Mouse (Mus musculus) heart, postnatal 25 days (tissue): ENCODE measurements around the gene Ddb1. TPM values are rescaled to one million over a fixed set of nuclear protein-coding genes. Genes with fewer than 3 reads are reported as not detected.
"Not testable (repeated sequence)": the region's sequence is repeated elsewhere in the genome, so short reads cannot be mapped to it uniquely, and the experiment has no call there.

Source experiments
- DNase-seq: peaks from one replicate; pipeline ENCODE4 v3.0.0; 2022; ENCODE audit warnings: low spot score
- intact Hi-C: fragments of 180-260 bp; cut with DNase I; formaldehyde crosslinking; loops from one replicate; pipeline ENCODE4 v1.15.1; 2025
- total RNA-seq, 2 experiments: library from RNA; stranded (reverse); gene quantifications; 2 replicates each; pipeline ENCODE4 v1.2.3; 2021

Gene Ddb1
- total RNA-seq: 100 to 1,000 TPM; 154 to 166 TPM

GRCm38 (mm10) chr19:10605293-10605900 lies at the start of gene Ddb1, which contains the start of gene Tkfc:
Gene Ddb1, plus strand, starts transcription at chr19:10605327.
Gene Tkfc, minus strand, starts transcription at chr19:10605654.
- DNase-seq: peak; percentile 98
- intact Hi-C loops: loop anchor here (2.0 kb wide), 1 partner anchor 49 kb away; the partner anchor contains the start of gene Tmem216

GRCm38 (mm10) chr19:10555624-10556510 lies 49.3 kb upstream of the Ddb1 start, which contains the start of gene Tmem216:
Gene Tmem216, minus strand, starts transcription at chr19:10556238.
- peak; percentile 72 for DNase-seq
- intact Hi-C loops: loop anchor here (2.0 kb wide), 3 partner anchors 19 to 49 kb away; partner anchors contain the start of genes Ddb1, Sdhaf2 and Tkfc

- intact Hi-C loops: loop anchor here (2.0 kb wide), 1 partner anchor 48 kb away; the partner anchor contains the start of genes Ddb1 and Tkfc
These were observed 48.1 kb upstream of the Ddb1 start for GRCm38 (mm10) chr19:10557001-10557400.

GRCm38 (mm10) chr19:10557430-10557829 lies 47.7 kb upstream of the Ddb1 start:
- DNase-seq: no peak
- intact Hi-C loops: loop anchor here (2.0 kb wide), 1 partner anchor 47 kb away; the partner anchor contains the start of genes Ddb1 and Tkfc

More at GRCm38 (mm10) chr19:10557001-10557400, 48.1 kb upstream of the Ddb1 start:
- DNase-seq: no peak

- not testable (repeated sequence) for DNase-seq
- intact Hi-C loops: loop anchor here (2.0 kb wide), 1 partner anchor 47 kb away; the partner anchor contains the start of genes Ddb1 and Tkfc
These were observed 47.2 kb upstream of the Ddb1 start for GRCm38 (mm10) chr19:10557837-10558375.

- intact Hi-C loops: no loop called here
- DNase-seq: no peak
These were observed 45.0 kb upstream of the Ddb1 start for GRCm38 (mm10) chr19:10560108-10560507.

- peak; percentile 46 for DNase-seq
- intact Hi-C loops: no loop called here
These were observed 43.4 kb upstream of the Ddb1 start for GRCm38 (mm10) chr19:10561558-10562314.

- intact Hi-C loops: no loop called here
- DNase-seq: no peak
These were observed 42.8 kb upstream of the Ddb1 start for GRCm38 (mm10) chr19:10562351-10562750.

GRCm38 (mm10) chr19:10564278-10564677 lies 40.8 kb upstream of the Ddb1 start:
- intact Hi-C loops: no loop called here

GRCm38 (mm10) chr19:10565217-10565616 lies 39.9 kb upstream of the Ddb1 start:
- no peak for DNase-seq
- intact Hi-C loops: no loop called here

More at GRCm38 (mm10) chr19:10564278-10564677, 40.8 kb upstream of the Ddb1 start:
- DNase-seq: no peak

GRCm38 (mm10) chr19:10569627-10570026 lies 35.5 kb upstream of the Ddb1 start:
- DNase-seq: no peak
- intact Hi-C loops: no loop called here

GRCm38 (mm10) chr19:10576690-10577561 lies 28.2 kb upstream of the Ddb1 start, which contains the start of the genes Cyb561a3 and Tmem138:
Gene Cyb561a3, plus strand, starts transcription at chr19:10577172.
Gene Tmem138, minus strand, starts transcription at chr19:10577362.
- peak; percentile 86 for DNase-seq
- intact Hi-C loops: loop anchor here (1.0 kb wide), 1 partner anchor 27 kb away; no protein-coding TSS in a partner anchor

GRCm38 (mm10) chr19:10580102-10580501 lies 25.0 kb upstream of the Ddb1 start:
- no peak for DNase-seq
- intact Hi-C loops: no loop called here

GRCm38 (mm10) chr19:10580761-10581160 lies 24.4 kb upstream of the Ddb1 start:
- DNase-seq: no peak
- intact Hi-C loops: no loop called here

GRCm38 (mm10) chr19:10581984-10582383 lies 23.1 kb upstream of the Ddb1 start:
- intact Hi-C loops: no loop called here
- no peak for DNase-seq

GRCm38 (mm10) chr19:10583550-10584146 lies 21.5 kb upstream of the Ddb1 start:
- intact Hi-C loops: no loop called here
- DNase-seq: no peak

GRCm38 (mm10) chr19:10585112-10585511 lies 20.0 kb upstream of the Ddb1 start:
- intact Hi-C loops: no loop called here
- DNase-seq: no peak

GRCm38 (mm10) chr19:10587231-10587630 lies 17.9 kb upstream of the Ddb1 start:
- no peak for DNase-seq
- intact Hi-C loops: no loop called here
